Mouse (Mus musculus): ENCODE data around the gene Zfp784.
"Not testable (repeated sequence)": the region's sequence is repeated elsewhere in the genome, so short reads cannot be mapped to it uniquely, and the experiment has no call there.

The Zfp784 gene

DNA sequence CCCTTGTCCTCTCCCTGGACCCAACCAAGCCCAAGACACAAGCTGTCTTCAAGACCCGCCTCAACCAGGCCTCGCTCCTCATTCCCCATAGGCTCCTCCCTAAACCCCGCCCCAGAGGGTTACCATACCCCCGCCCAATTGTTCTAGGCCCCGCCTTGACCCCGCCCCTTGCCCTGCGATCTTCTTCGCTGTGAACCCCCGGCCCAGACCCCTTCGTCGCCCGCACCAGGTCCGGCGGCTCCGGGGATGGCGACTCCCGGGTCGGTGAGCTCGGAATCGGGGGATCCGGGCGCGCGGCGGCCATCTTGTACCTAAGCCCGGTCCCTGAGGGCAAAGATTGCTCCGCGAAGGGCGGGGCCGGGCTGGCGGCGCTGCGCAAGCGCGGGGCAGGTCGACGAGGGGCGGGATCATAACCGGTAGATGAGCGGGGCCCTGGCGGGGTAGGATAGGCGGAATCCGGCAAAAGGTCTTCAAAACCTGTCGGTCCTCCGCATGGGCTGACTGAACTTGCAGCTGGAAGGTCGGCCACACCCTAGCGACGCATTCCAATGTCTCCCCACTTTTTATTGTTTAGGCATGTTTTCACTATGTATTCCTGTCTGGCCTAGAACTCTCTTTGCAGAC is at the start of gene Zfp784:
Zfp784 (minus strand) TSS at position 338 of the 624 bp plus-strand sequence.
- DNase-seq: peak; percentile 93

DNA sequence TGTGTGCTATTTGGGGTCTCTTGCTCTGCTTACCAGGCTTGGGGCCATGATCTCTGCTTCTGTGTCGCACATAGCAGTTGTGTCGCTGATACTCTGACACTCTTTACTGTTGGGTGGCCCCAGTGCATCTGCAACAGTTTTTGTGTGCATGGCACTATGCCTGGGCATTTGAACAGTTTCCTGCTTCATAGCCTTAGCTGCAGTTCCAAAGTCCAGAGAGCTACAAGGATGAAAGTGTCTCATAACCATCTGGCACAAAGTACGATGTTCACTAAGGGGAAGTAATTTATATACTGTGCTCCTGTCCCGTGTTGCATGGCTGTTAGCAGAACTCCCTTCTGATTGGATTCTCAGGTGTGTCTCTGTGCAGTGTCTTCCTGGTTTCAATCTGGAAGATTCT is 49.6 kb upstream of the Zfp784 start:
- no peak for DNase-seq

DNA sequence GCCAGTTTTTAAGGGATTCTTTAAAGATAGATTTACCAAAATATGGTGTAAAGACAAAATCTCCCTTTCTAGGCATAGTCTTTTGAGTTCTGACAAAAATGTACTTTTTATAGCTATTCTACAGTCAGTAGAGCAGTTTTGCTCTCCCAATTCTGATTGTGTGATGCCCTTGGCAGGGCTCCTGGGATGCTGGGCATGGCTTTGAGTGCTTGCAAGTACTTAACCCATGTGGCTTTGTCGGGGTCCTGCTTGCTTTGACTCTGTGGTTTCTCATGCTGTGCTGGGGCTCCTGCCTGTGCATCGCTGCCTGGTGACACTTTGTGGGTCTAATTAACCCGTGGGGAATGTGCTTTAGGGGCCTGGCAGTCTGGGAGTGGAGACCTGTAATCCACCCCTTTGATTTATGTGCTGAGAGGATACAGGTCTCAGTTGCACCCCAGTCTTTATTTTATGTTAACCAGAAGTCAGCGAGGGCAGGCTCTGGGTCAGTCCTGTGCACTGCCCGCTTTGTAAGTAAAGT is 48.7 kb upstream of the Zfp784 start:
- DNase-seq: no peak

- no peak for DNase-seq
Measured at GRCm38 (mm10) chr7:5085512-5085911, 47.3 kb upstream of the Zfp784 start.

- no peak for DNase-seq
Measured at GRCm38 (mm10) chr7:5083325-5084105, 45.3 kb upstream of the Zfp784 start.

- no peak for DNase-seq
Measured at GRCm38 (mm10) chr7:5081939-5082338, 43.7 kb upstream of the Zfp784 start.

DNA sequence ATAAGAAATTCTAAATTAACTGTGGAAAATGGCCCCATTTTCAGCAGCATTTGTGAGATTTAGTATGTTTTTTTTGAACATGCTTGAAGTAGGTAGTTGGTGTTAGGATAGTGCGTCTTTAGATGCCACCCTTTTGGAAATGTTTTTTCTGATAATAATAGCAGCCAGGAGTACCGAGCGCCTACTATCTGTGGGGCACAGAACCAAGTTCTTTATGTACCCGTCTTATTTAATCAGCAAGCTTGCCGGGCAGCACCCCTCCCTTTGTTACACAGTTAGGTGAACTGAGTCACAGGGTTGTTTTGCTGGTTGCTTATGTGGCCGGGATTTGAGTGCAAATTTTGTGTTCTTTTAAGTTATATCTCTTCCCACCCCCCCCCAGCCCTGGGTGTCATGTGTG is 43.0 kb upstream of the Zfp784 start:
- no peak for DNase-seq

DNA sequence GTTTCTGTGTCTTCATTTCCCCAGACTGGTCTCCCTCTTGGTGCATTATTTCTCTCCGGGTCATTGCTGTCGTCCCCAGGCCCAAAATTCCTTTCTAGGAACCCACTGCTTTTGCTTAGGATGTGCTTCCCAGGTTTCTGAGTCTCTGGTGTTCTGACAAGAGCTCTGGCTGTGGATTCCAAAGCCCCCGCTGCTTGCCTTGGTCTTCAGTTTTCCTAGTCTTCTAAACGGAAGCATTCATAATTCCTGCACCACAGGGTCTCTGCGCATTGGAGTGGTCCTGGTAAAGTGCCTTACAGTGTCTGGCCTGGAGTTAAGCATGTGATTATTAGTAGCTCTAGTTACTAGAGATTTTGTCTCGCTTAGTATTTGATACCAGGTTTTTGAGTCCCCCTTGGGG is 42.6 kb upstream of the Zfp784 start:
- DNase-seq: no peak

- peak; percentile 98 for DNase-seq
Measured at GRCm38 (mm10) chr7:5080010-5080751, 41.9 kb upstream of the Zfp784 start, which contains the start of gene Epn1. Gene Epn1 (plus strand): TSS chr7:5080235.

DNA sequence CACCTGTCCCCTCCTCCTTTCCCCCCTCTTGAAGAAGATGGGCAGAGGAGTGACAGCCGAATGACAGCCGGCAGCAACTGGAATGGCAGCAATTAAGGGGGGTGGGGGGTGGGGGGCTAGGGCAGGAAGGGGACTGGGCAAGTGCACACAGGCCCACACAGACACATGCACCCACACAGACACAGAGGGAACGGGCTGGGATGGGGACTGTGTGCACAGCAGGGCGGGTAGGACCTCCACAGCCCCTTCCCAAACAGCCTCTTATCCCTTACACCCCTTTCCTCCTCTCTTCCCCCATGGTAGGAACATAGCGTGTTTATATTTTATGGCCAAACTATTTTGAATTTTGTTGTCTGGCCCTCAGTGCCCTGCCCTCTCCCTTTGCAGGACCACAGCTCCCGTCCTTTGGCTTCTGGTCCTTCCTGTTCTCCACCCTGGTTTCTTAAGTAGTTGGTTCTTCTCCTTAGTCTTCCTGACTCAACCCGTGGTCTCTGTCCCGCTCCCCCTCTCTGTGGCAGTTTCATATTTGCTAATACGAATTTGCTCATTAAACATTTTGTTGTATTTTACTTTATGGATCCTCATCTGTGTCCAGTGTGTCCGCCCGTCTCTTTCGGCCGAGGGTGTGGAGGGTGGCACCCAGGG is 41.2 kb upstream of the Zfp784 start:
- DNase-seq: not testable (repeated sequence)

- DNase-seq: no peak
Measured at GRCm38 (mm10) chr7:5076931-5077330, 38.7 kb upstream of the Zfp784 start.

GRCm38 (mm10) chr7:5074984-5075383 is 36.7 kb upstream of the Zfp784 start:
- no peak for DNase-seq

DNA sequence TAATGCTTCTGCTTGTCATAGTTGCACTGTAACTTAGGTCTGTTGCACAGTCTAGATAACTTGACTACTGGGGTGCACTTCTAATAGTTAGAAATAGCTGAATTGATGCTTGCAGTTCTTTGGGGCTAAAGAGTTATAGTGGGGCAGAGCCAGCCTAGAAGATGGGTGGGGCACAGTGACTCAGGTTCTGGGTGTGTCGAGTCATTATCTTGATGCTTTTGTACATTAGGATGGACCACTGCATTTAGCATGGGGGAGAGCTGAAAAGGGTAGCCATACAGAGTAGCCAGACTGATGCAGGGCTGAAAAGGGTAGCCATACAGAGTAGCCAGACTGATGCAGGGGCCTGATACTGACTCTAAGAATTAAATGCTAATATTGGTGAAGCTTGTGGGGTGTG is 35.3 kb upstream of the Zfp784 start:
- DNase-seq: no peak

- no peak for DNase-seq
Measured at GRCm38 (mm10) chr7:5064886-5065285, 26.6 kb upstream of the Zfp784 start.

DNA sequence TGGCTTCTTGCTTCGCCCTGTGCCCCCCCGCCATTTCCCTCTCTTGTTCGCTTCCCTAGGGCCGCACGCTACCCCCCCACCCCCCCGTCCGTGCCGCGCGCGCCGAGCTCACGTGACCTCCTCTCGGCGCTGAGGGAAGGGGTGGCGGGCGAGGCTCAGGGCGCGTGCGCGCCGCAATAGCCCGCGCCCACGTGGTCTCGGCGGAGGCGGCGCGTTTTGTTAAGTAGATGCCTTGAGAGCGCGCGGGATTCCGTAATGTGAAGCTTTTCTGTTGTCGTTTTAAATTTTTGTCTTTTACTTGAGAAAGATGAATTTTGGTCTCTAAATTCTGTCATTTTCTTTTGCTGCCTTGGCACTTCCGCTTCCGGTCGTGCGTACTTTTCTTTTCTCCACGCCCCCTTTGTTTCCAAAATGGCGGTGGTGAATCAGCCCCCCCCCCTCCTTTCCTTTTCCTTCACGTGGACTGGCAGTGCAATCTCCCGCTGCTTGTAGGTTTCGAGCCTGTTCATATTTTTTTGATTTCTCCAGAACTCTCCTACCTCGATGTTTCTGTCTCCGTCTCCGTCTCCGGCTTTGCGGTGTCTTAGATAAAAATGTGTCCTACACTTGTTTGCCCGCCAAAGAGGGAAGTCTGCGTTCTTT is 24.2 kb upstream of the Zfp784 start:
- DNase-seq: no peak

GRCm38 (mm10) chr7:5061774-5062359 is 23.6 kb upstream of the Zfp784 start, which contains the start of gene U2af2:
Gene U2af2 (plus strand): TSS chr7:5062143.
- peak; percentile 94 for DNase-seq

DNA sequence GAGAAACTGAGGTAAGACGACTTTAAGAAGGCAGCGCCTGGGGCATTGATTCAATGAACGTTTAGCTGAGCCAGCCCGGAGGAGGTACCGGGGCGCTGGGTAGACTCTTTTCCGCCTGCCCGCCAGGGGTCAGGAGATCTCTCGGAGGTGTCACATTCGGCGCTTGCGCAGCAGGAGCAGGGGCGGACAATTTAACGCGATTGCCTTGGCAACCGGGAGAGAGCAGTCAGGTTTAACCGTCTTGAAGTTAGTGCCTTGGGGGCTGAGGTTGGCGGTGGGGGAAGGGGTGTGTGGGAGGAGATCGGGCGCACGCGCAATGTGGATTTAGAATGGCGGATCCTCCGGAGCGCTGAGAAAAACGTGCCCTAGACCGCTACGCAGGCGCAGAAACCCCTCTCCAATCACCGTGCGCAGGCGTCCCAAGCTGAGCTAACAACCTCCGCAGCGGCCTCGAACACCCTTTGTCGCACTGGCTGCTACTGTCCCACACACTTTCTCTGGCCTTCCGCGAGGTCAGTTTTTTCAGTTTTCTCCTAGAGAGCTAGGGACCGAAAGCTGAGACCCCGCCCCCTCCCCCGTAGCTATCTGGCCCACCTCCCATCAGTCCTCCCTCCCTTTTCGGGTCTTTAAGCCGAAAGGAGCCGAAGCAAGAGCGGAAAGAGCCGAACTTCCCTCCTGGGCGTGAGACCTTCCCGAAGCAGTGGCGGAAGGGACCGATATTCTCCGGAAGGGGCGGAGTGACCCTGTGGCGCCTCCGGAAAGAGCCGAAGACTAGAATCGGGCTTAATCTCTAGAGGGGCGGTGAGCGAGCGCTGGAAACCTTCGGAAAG is 22.9 kb upstream of the Zfp784 start:
- DNase-seq: peak; percentile 98

GRCm38 (mm10) chr7:5060239-5060731 is 22.0 kb upstream of the Zfp784 start:
- DNase-seq: peak; percentile 81

DNA sequence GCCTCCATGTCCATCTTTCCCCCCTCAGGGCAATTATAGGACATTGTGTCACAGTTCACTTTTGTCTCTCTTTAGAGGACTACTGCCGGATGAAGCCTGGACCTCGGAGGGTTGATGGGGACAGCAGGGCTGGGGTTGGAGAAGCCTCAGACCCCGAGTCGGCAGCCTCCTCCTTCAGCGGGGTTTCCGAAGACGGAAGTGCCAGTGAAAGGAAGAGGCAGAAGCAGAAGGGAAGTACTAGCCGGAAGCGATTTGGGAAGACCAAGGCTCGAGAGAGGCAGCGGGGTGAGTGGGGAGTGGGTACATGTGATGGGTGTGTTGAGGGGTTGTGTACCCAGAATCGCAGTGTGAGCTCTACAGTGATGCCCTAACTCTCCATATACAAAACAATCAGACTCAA is 21.2 kb upstream of the Zfp784 start:
- no peak for DNase-seq

DNA sequence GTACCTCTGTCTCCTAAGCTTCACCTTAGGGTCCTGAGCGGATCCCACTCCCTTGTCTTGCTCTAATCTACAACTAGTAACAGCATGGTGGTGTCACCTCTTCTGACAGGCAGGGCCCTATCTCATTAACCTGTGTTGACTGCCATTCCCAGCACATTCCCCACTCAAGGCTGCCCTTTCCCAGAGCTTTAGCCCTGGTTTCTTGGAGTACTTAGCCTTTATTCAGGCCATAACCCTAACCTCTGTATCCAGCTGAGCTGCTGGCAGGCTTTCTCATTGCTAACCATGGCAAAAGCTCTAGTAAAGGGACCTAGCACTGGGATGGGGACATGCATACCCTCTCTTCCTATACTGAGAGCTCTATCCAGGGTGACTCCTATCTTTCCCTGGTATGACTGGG is 20.4 kb upstream of the Zfp784 start:
- no peak for DNase-seq

GRCm38 (mm10) chr7:5057804-5058203 is 19.6 kb upstream of the Zfp784 start:
- peak; percentile 25 for DNase-seq

All from right cerebral cortex, adult 18-20 months (tissue).